Mouse (Mus musculus) bone marrow macrophage, adult 2 months (primary cell): ENCODE results near the gene Nap1l4. TPM values are rescaled to one million over a fixed set of nuclear protein-coding genes. Genes with fewer than 3 reads are reported as not detected.
"Not testable (repeated sequence)": the region's sequence is repeated elsewhere in the genome, so short reads cannot be mapped to it uniquely, and the experiment has no call there.

Source experiments
- H3K27ac ChIP-seq: 2 replicates; pipeline ENCODE4 v1.5.1; 2012; ENCODE audit warnings: low read depth, low read length; ENCODE audit not compliant: insufficient read depth
- H3K4me1 ChIP-seq: 2 replicates; pipeline ENCODE4 v1.6.1; 2012; ENCODE audit warnings: low read length; ENCODE audit not compliant: control insufficient read depth, insufficient read depth
- H3K4me3 ChIP-seq: 2 replicates; pipeline ENCODE4 v1.5.1; 2012; ENCODE audit warnings: mild to moderate bottlenecking, low read length, moderate library complexity; ENCODE audit not compliant: insufficient read depth
- CTCF ChIP-seq: IDR thresholded peaks from 2 replicates; pipeline ENCODE4 v1.5.1; 2012; ENCODE audit warnings: low read depth, mild to moderate bottlenecking, low read length, moderate library complexity
- POLR2A ChIP-seq: IDR thresholded peaks from 2 replicates; pipeline ENCODE4 v1.6.1; 2012; ENCODE audit warnings: mild to moderate bottlenecking, low read depth, low read length, borderline replicate concordance
- polyA plus RNA-seq: library from polyadenylated mRNA; stranded (reverse); fragments of >200 nt; gene quantifications from 2 replicates; pipeline ENCODE4 v1.2.4, GENCODE M21; 2012; ENCODE audit not compliant: missing spikeins, insufficient read depth, insufficient read length

Gene Nap1l4
- polyA plus RNA-seq, 1 experiment, result 74.0 TPM

DNA sequence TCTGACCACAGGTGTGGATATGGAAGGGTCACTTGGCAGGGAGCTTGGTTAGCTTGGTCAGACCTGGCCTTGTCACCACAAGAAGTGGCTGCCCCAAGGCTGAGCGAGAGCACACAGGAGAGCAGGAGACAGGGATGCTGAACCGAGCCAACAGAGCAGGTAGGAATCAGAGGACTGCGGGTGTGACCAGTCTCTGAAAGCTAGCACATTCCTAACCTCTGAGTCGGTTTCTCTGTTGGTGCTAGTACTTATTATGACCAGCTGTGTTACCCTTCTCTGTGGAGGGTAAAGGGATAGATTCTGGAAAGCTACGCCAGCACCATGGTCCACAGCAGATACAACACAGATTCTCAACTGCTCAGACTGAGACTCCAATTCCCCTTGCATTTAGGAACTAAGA is 14.9 kb upstream of the Nap1l4 start:
- no peak overlapping the region for H3K27ac ChIP-seq
- TF ChIP-seq CTCF (no peak), POLR2A (no peak)
- no peaks in the 10 kb centered on the region for H3K4me1 ChIP-seq
- H3K4me3 ChIP-seq, result no peak overlapping the region

DNA sequence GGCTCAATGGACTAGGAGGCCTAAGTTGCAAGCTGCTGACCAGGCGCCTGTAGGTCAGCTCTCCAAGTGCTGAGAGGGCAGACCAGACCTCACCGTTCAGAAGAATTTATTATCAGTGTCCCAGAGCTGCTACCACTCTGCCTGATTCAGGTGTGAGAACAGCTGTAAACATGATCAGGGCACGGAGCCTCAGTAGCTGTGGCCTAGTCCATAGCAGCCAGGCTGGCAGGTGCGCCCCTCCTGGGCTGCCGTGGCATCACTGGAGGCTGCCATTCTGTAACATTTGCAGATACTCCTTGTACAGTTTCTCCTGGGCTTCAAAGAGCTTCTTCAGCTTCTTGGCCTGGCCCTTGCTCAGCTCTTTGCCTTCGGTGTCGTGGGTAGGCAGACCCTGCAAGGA is 8.7 kb upstream of the Nap1l4 start:
- Histone ChIP-seq H3K4me3 (no peak overlapping the region), H3K4me1 (no peaks in the 10 kb centered on the region), H3K27ac (no peak overlapping the region)
- TF ChIP-seq POLR2A, result no peak

DNA sequence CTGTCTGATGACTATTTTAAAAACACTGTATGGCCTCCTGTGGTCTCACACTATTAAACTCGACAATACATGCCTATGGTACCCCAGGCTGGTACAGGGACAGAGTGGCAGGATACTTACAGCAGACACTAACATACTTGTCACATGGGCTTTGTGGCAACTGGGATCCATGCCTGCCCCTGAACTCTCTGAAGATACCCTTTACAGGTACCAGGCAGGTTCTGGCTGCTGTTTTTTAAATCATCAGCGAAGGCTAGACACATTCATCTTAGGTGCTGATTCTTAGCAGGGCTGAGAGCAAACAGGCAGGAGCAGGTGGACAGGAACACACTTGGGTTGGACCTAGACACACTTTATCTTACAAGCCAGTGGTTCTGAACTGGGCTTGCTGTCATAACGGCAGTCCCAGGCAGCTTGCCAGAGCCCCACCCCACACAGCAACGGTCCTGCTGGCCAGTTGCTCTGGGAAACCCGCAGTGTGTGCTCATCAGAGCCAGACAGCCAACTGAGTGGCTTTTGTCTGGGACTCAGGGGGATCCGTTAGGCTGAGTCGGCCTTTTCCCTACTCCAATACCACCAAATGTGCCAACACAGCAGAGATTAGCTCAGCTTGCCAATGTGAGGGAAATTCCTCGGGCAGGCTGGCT is 8.2 kb upstream of the Nap1l4 start:
- H3K4me1 ChIP-seq, result no peaks in the 10 kb centered on the region
- H3K4me3 ChIP-seq, result no peak overlapping the region
- no peak overlapping the region for H3K27ac ChIP-seq
- no peak for TF ChIP-seq CTCF

DNA sequence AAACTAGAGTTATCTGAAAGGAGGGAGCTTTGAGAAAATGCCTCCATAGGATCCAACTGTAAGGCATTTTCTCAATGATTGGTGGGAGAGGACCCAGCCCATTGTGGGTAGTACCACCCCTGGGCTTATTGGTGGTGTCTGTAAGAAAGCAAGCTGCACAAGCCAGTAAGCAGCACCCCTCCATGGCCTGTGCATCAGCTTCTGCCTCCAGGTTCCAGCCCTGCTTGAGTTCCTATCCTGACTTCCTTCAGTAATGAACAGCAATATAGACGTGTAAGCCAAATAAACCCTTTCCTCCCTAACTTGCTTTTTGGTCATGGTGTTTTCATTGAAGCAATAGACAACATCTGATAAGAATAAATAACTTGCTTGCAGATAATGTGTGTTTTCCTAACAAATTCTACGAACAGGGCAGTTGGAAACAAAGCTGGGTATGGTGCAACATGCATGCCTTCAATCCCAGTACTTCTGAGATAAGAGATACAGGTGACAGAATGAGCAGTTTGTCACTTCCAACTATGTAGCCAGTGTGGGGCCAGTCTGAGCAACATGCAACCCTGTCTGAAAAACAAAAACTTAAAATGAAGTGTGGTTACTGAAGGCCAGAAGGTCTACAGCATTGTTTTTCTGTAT is 798 bp upstream of the Nap1l4 start:
- Histone ChIP-seq H3K27ac (peak overlapping the region; percentile 72), H3K4me3 (peak overlapping the region; percentile 81), H3K4me1 (peaks cover 5% of the 10 kb centered on the region)
- no peak for TF ChIP-seq POLR2A
- TF ChIP-seq CTCF, result no peak

DNA sequence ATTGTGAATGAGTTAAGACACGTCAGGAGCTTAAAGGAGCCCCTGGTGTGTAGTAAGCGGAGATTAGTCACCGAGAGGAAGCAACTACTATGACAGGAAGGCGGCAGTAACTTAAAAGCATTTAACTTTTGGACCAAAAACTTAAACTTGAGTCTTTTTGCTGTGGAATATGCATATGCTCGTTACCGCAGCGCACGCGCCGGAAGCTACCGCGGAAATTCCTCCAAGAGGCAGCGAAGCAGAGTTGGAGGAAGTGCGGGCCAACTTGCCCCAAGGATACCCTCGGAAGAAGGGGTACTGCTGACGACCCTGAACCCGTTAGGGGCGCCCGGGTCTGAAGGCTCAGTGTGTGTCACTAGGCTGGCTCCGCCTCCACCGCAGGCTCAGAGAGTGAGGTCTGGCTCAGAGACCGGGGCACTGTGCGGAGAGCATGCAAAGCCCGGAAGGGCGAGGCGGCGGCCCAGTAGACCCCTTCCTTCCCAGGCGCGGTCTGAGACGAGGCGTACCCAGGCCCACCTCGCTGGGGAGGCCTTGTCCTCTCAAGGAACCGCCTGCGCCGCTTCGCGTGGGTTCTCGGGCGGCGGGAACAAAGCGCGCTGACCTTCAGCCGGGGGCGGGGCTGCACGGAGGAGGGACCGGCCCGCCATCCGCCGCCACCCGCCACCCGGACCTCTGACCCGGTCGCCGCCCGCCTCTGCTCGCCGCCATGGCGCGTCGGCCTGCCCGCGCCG is 510 bp downstream of the Nap1l4 start:
- H3K4me1 ChIP-seq, result peaks cover 10% of the 10 kb centered on the region
- no peak for TF ChIP-seq POLR2A
- no peak for TF ChIP-seq CTCF
- H3K27ac ChIP-seq, result peak overlapping the region; percentile 64
- peak overlapping the region; percentile 79 for H3K4me3 ChIP-seq

DNA sequence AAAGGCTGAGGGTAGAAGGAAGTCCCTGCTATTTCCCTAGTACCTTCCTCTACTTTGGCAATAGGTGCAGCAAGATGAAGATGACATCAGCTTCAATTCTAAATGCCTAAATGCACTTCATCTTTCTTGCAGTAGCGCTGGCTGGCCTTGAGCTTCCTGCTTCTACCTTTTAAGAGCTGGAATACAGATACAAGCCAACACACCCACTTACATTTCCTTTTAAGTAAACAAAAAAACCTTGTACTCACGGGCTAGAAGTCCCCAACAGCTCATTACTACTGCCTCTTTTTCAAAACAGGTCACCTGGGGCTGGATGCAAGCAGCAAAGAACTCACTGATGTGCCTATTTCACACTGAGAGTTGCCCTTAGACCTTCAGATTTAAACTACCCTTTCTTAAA is 2.4 kb downstream of the Nap1l4 start:
- no peak for TF ChIP-seq POLR2A
- TF ChIP-seq CTCF, result no peak
- Histone ChIP-seq H3K4me3 (no peak overlapping the region), H3K27ac (no peak overlapping the region), H3K4me1 (peaks cover 27% of the 10 kb centered on the region)

DNA sequence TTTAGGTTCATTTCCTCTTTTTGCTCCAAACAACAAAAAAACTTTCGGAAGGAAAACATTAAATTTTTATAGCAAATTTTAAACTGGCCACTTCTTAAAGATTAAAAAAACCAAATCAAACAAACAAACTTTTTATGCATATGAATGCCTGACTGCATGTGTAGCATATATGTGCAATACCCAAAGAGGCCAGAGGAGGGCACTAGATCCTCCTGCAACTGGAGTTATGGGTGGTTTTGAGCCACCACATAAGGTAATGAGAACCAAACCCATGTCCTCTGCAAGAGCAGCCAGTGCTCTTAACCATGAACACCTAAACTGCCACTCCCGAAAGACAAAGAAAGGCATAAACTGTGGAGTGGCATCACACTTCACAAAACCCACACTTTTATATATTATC is 4.5 kb downstream of the Nap1l4 start:
- peaks cover 28% of the 10 kb centered on the region for H3K4me1 ChIP-seq
- H3K27ac ChIP-seq, result no peak overlapping the region
- TF ChIP-seq CTCF (no peak), POLR2A (no peak)
- H3K4me3 ChIP-seq, result no peak overlapping the region

DNA sequence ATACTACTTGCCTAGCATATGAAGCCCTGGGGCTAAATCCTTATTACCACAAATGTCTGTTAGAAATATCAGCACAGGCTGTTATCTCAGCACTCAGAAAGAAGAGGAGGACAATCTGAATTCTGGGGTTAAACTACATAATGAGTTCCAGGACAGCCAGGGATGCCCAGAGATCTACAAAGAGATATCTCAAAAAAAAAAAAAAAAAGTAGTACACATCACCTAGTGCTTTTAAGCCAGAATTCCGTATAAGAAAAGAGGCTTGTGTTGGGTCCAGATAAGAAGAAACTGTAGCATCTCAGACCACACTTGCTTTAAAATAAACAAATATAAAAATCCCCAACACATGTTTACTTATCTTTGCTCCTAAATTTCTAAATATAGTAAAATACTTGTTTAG is 10.2 kb downstream of the Nap1l4 start:
- TF ChIP-seq CTCF, result no peak
- TF ChIP-seq POLR2A, result no peak
- Histone ChIP-seq H3K4me1 (peaks cover 20% of the 10 kb centered on the region), H3K27ac (no peak overlapping the region)

DNA sequence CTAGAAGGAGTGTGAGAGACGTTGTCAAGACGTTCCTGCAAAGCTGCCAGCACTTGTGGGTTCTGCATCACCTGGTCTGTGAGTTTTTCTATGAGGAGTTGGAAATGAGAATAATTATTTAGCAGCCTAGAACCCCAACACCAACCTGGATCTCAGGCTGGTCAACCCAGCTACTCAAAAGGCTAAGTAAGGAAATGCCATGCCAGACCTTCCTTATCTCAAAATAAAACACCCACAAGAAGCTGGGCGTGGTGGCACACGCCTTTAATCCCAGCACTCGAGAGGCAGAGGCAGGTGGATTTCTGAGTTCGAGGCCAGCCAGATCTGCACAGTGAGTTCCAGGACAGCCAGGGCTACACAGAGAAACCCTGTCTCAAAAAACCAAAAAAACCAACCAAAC is 10.7 kb downstream of the Nap1l4 start:
- not testable (repeated sequence) for H3K4me3 ChIP-seq, H3K27ac ChIP-seq
- peaks cover 16% of the 10 kb centered on the region for H3K4me1 ChIP-seq

More for the DNA sequence above, 10.2 kb downstream of the Nap1l4 start:
- no peak overlapping the region for H3K4me3 ChIP-seq

DNA sequence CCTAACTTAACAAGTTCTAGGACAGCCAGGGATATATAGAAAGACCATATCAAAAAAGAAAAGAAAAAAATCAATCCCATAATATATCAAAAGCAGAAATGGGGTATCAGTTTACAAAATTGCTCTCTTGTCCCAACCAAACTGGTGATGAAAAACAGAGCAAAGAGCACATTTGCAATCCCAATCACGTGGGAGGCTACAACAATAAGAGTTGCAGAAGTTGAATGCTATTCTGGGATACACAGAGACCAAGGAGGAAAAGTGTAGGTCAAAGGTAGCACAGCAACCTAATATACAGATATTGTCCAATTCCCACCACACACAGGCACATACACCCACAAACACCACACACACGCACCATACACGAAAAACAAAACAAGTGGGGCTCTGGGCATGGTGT is 12.7 kb downstream of the Nap1l4 start:
- no peaks in the 10 kb centered on the region for H3K4me1 ChIP-seq
- no peak for TF ChIP-seq POLR2A
- TF ChIP-seq CTCF, result no peak
- H3K27ac ChIP-seq, result no peak overlapping the region
- H3K4me3 ChIP-seq, result no peak overlapping the region
